Mouse (Mus musculus): ENCODE measurements around the gene Peli2.

GRCm38 (mm10) chr14:48143141-48143540, 22.5 kb downstream of the Peli2 start:
- TF ChIP-seq CTCF (IDR thresholded peaks at IDR 0.05; ENCODE audit: control insufficient read depth, insufficient read depth, low read length) (no peak), POLR2A (IDR thresholded peaks at IDR 0.05; ENCODE audit: borderline replicate concordance, control insufficient read depth, low read depth, low read length) (no peak)

Data from bone marrow, adult 2 months (tissue).